Mouse (Mus musculus) MEL (cell line): ENCODE results near the gene Nxt1. TPM values are rescaled to one million over a fixed set of nuclear protein-coding genes. Genes with fewer than 3 reads are reported as not detected.

Experiments used
- DNase-seq: peaks from one replicate; pipeline ENCODE4 v3.0.0; 2011; ENCODE audit warnings: low read depth, low spot score
- H3K27ac ChIP-seq: 2 replicates; pipeline ENCODE4 v1.5.1; 2012; ENCODE audit warnings: low read depth, mild to moderate bottlenecking, control low read depth, low read length, moderate library complexity; ENCODE audit not compliant: control insufficient read depth
- H3K27me3 ChIP-seq, 2 experiments: fragments of 150-350 bp in 1 of 2; sonication (generic) in 1 of 2; 2 replicates each; pipeline ENCODE4 v1.6.1; 2012; ENCODE audit warnings: low read length in 2 of 2, mild to moderate bottlenecking in 2 of 2, improper control_type of control experiment in 1 of 2, moderate library complexity in 1 of 2; ENCODE audit not compliant: insufficient read depth in 2 of 2, control insufficient read depth in 1 of 2
- H3K36me3 ChIP-seq, 2 experiments: 2 replicates each; pipeline ENCODE4 v1.6.1; 2012 to 2014; ENCODE audit warnings: low read length in 2 of 2, improper control_type of control experiment in 1 of 2, inconsistent platforms in 1 of 2, mild to moderate bottlenecking in 1 of 2; ENCODE audit not compliant: insufficient read depth in 2 of 2, control insufficient read depth in 1 of 2
- H3K4me1 ChIP-seq, 2 experiments: fragments of 150-350 bp in 1 of 2; sonication (generic) in 1 of 2; 2 replicates each; pipeline ENCODE4 v1.6.1; 2012; ENCODE audit warnings: low read length in 2 of 2, improper control_type of control experiment in 1 of 2, mild to moderate bottlenecking in 1 of 2; ENCODE audit not compliant: insufficient read depth in 2 of 2, control insufficient read depth in 1 of 2
- H3K4me3 ChIP-seq, 2 experiments: fragments of 150-350 bp in 1 of 2; sonication (generic) in 1 of 2; 2 replicates each; pipeline ENCODE4 v1.5.1; 2012; ENCODE audit warnings: low read depth in 2 of 2, low read length in 2 of 2, mild to moderate bottlenecking in 2 of 2, moderate library complexity in 2 of 2, control low read depth in 1 of 2, improper control_type of control experiment in 1 of 2; ENCODE audit not compliant: control insufficient read depth in 1 of 2, insufficient read depth in 1 of 2
- H3K79me2 ChIP-seq: 2 replicates; pipeline ENCODE4 v1.6.1; 2012; ENCODE audit warnings: mild to moderate bottlenecking, low read length, moderate library complexity; ENCODE audit not compliant: control insufficient read depth, poor library complexity, insufficient read depth
- H3K9ac ChIP-seq: 2 replicates; pipeline ENCODE4 v1.6.1; 2012; ENCODE audit warnings: low read depth, mild to moderate bottlenecking, control low read depth, low read length, moderate library complexity; ENCODE audit not compliant: control insufficient read depth, poor library complexity, severe bottlenecking
- H3K9me3 ChIP-seq: fragments of 150-350 bp; sonication (generic); replicated peaks from 2 replicates; pipeline ENCODE4 v1.6.1; 2012; ENCODE audit warnings: mild to moderate bottlenecking, low read length, improper control_type of control experiment, moderate library complexity; ENCODE audit not compliant: insufficient read depth
- BHLHE40 ChIP-seq: IDR thresholded peaks from 2 replicates; pipeline ENCODE4 v1.6.1; 2012; ENCODE audit warnings: low read depth, mild to moderate bottlenecking, inconsistent platforms, low read length, improper control_type of control experiment, borderline replicate concordance
- CHD1 ChIP-seq: IDR thresholded peaks from 2 replicates; pipeline ENCODE4 v1.6.1; 2012; ENCODE audit warnings: low read depth, mild to moderate bottlenecking, inconsistent platforms, low read length, improper control_type of control experiment
- CHD2 ChIP-seq: IDR thresholded peaks from 2 replicates; pipeline ENCODE4 v1.6.1; 2011; ENCODE audit warnings: low read length, improper control_type of control experiment
- ELF1 ChIP-seq: IDR thresholded peaks from 2 replicates; pipeline ENCODE4 v1.6.1; 2014; ENCODE audit warnings: low read depth, mild to moderate bottlenecking, inconsistent platforms, low read length, improper control_type of control experiment, moderate library complexity
- EP300 ChIP-seq, 2 experiments: IDR thresholded peaks; 2 replicates each; pipeline ENCODE4 v1.6.1; 2011; ENCODE audit warnings: improper control_type of control experiment in 2 of 2, low read length in 2 of 2, low read depth in 1 of 2, mild to moderate bottlenecking in 1 of 2
- ETS1 ChIP-seq: IDR thresholded peaks from 2 replicates; pipeline ENCODE4 v1.6.1; 2012; ENCODE audit warnings: low read depth, mild to moderate bottlenecking, inconsistent platforms, low read length, improper control_type of control experiment, moderate library complexity
- GABPA ChIP-seq: IDR thresholded peaks from 2 replicates; pipeline ENCODE4 v1.6.1; 2012; ENCODE audit warnings: low read depth, mild to moderate bottlenecking, inconsistent platforms, low read length, improper control_type of control experiment, moderate library complexity
- GATA1 ChIP-seq: IDR thresholded peaks from 2 replicates; pipeline ENCODE4 v1.6.1; 2011; ENCODE audit warnings: low read depth, low read length, improper control_type of control experiment
- HCFC1 ChIP-seq: IDR thresholded peaks from 2 replicates; pipeline ENCODE4 v1.6.1; 2012; ENCODE audit warnings: low read depth, mild to moderate bottlenecking, inconsistent platforms, low read length, improper control_type of control experiment, moderate library complexity
- JUND ChIP-seq: IDR thresholded peaks from 2 replicates; pipeline ENCODE4 v1.6.1; 2011; ENCODE audit warnings: low read depth, mild to moderate bottlenecking, improper control_type of control experiment, low read length
- KAT2A ChIP-seq: conservative IDR thresholded peaks from 2 replicates; pipeline ENCODE4 v1.6.1; 2012; ENCODE audit warnings: low read depth, low read length, improper control_type of control experiment, inconsistent platforms
- MAX ChIP-seq: IDR thresholded peaks from 2 replicates; pipeline ENCODE4 v1.6.1; 2011; ENCODE audit warnings: low read length, improper control_type of control experiment
- MXI1 ChIP-seq: IDR thresholded peaks from 2 replicates; pipeline ENCODE4 v1.6.1; 2011; ENCODE audit warnings: mild to moderate bottlenecking, low read depth, low read length, improper control_type of control experiment
- MYB ChIP-seq: IDR thresholded peaks from 2 replicates; pipeline ENCODE4 v1.6.1; 2011; ENCODE audit warnings: mild to moderate bottlenecking, low read depth, low read length, improper control_type of control experiment
- NELFE ChIP-seq: IDR thresholded peaks from 2 replicates; pipeline ENCODE4 v1.6.1; 2011; ENCODE audit warnings: low read depth, low read length, improper control_type of control experiment
- POLR2A ChIP-seq, 2 experiments: IDR thresholded peaks; 2 replicates each; pipeline ENCODE4 v1.6.1; 2011 to 2012; ENCODE audit warnings: low read length in 2 of 2, mild to moderate bottlenecking in 2 of 2, control low read depth in 1 of 2, improper control_type of control experiment in 1 of 2, low read depth in 1 of 2, moderate library complexity in 1 of 2; ENCODE audit not compliant: control insufficient read depth in 1 of 2, insufficient read depth in 1 of 2, poor library complexity in 1 of 2
- POLR2AphosphoS5 ChIP-seq: IDR thresholded peaks from 2 replicates; pipeline ENCODE4 v1.6.1; 2012; ENCODE audit warnings: low read depth, borderline replicate concordance, mild to moderate bottlenecking, inconsistent platforms, low read length, moderate library complexity, mixed read lengths
- RAD21 ChIP-seq: IDR thresholded peaks from 2 replicates; pipeline ENCODE4 v1.6.1; 2011; ENCODE audit warnings: mild to moderate bottlenecking, low read depth, low read length, improper control_type of control experiment
- RCOR1 ChIP-seq: IDR thresholded peaks from 2 replicates; pipeline ENCODE4 v1.6.1; 2012; ENCODE audit warnings: low read depth, mild to moderate bottlenecking, inconsistent platforms, low read length, improper control_type of control experiment
- SIN3A ChIP-seq: IDR thresholded peaks from 2 replicates; pipeline ENCODE4 v1.6.1; 2012; ENCODE audit warnings: low read length, improper control_type of control experiment, inconsistent platforms
- SMC3 ChIP-seq: IDR thresholded peaks from 2 replicates; pipeline ENCODE4 v1.6.1; 2011; ENCODE audit warnings: low read depth, low read length, improper control_type of control experiment
- TAL1 ChIP-seq: IDR thresholded peaks from 2 replicates; pipeline ENCODE4 v1.6.1; 2012; ENCODE audit warnings: mild to moderate bottlenecking, inconsistent platforms, low read length, moderate library complexity, mixed read lengths
- TCF12 ChIP-seq: IDR thresholded peaks from 2 replicates; pipeline ENCODE4 v1.6.1; 2014; ENCODE audit warnings: low read depth, mild to moderate bottlenecking, inconsistent platforms, low read length, improper control_type of control experiment, moderate library complexity
- UBTF ChIP-seq: IDR thresholded peaks from 2 replicates; pipeline ENCODE4 v1.6.1; 2012; ENCODE audit warnings: low read depth, mild to moderate bottlenecking, inconsistent platforms, low read length, improper control_type of control experiment, moderate library complexity, borderline replicate concordance; ENCODE audit not compliant: insufficient read depth
- USF2 ChIP-seq, 2 experiments: IDR thresholded peaks; 2 replicates each; pipeline ENCODE4 v1.6.1; 2011 to 2012; ENCODE audit warnings: improper control_type of control experiment in 2 of 2, low read length in 2 of 2, borderline replicate concordance in 1 of 2, inconsistent platforms in 1 of 2, low read depth in 1 of 2, mild to moderate bottlenecking in 1 of 2; ENCODE audit not compliant: insufficient read depth in 1 of 2
- ZC3H11A ChIP-seq: IDR thresholded peaks from 2 replicates; pipeline ENCODE4 v1.6.1; 2012; ENCODE audit warnings: low read depth, mild to moderate bottlenecking, inconsistent platforms, low read length, improper control_type of control experiment
- ZMIZ1 ChIP-seq: IDR thresholded peaks from 2 replicates; pipeline ENCODE4 v1.6.1; 2012; ENCODE audit warnings: low read depth, mild to moderate bottlenecking, inconsistent platforms, low read length, improper control_type of control experiment, moderate library complexity
- ZNF384 ChIP-seq: IDR thresholded peaks from 2 replicates; pipeline ENCODE4 v1.6.1; 2012; ENCODE audit warnings: low read depth, mild to moderate bottlenecking, inconsistent platforms, low read length, improper control_type of control experiment
- polyA plus RNA-seq, 2 experiments: library from polyadenylated mRNA; stranded (reverse) in 1 of 2; unstranded in 1 of 2; fragments of >175 nt in 1 of 2; fragments of >200 nt in 1 of 2; gene quantifications; 2 replicates each; pipeline versions ENCODE4 v1.2.1 to v1.2.4; 2012; ENCODE audit warnings: low replicate concordance in 2 of 2, low read depth in 1 of 2; ENCODE audit not compliant: insufficient read length in 2 of 2, insufficient read depth in 1 of 2, missing spikeins in 1 of 2
- total RNA-seq: library from RNA; depleted of rRNA; stranded (reverse); fragments of 300-350 nt; gene quantifications from 2 replicates; pipeline ENCODE4 v1.2.3, GENCODE M21; 2012

The Nxt1 gene
- total and polyA plus RNA-seq, 3 experiments = 70.5 to 104 TPM; not detected in 1

GRCm38 (mm10) chr2:148631602-148632001, 40.8 kb upstream of the Nxt1 start:
- TF ChIP-seq CHD2 (no peak), BHLHE40 (no peak), RCOR1 (no peak), MYB (no peak), HCFC1 (no peak), KAT2A (no peak), EP300 (IDR thresholded peaks at IDR 0.05; ENCODE audit: low read depth in 1 of 2, low read length in 2 of 2) (no peak), ZC3H11A (no peak), GABPA (no peak), ETS1 (no peak), ZNF384 (no peak), POLR2A (IDR thresholded peaks at IDR 0.05; ENCODE audit: control insufficient read depth in 1 of 2, insufficient read depth in 1 of 2, low read depth in 1 of 2, low read length in 2 of 2, poor library complexity in 1 of 2) (no peak), MXI1 (no peak), TCF12 (no peak), RAD21 (no peak), ELF1 (no peak)
- Histone ChIP-seq H3K27me3 (no peaks in the 10 kb centered on the region), H3K9me3 (no peaks in the 10 kb centered on the region), H3K4me1 (no peaks in the 10 kb centered on the region), H3K36me3 (no peaks in the 10 kb centered on the region), H3K79me2 (no peaks in the 10 kb centered on the region), H3K4me3 (no peak overlapping the region), H3K9ac (no peak overlapping the region), H3K27ac (no peak overlapping the region)
- no peak for DNase-seq

- Histone ChIP-seq H3K27me3 (no peaks in the 10 kb centered on the region), H3K36me3 (no peaks in the 10 kb centered on the region), H3K4me1 (no peaks in the 10 kb centered on the region), H3K79me2 (no peaks in the 10 kb centered on the region), H3K9ac (no peak overlapping the region), H3K9me3 (no peaks in the 10 kb centered on the region), H3K27ac (no peak overlapping the region), H3K4me3 (no peak overlapping the region)
- TF ChIP-seq POLR2AphosphoS5 = no peak
- no peak for TF ChIP-seq TAL1
- TF ChIP-seq EP300 (IDR thresholded peaks at IDR 0.05; ENCODE audit: low read depth in 1 of 2, low read length in 2 of 2) = no peak
- no peak for TF ChIP-seq MAX
- TF ChIP-seq JUND = no peak
- TF ChIP-seq ETS1 = no peak
- no peak for TF ChIP-seq GATA1
- TF ChIP-seq SMC3 = no peak
- no peak for TF ChIP-seq CHD2
- no peak for TF ChIP-seq ZMIZ1
- TF ChIP-seq RCOR1 = no peak
- no peak for TF ChIP-seq UBTF
- TF ChIP-seq CHD1 = no peak
- TF ChIP-seq KAT2A = no peak
- no peak for TF ChIP-seq SIN3A
- no peak for TF ChIP-seq ELF1
- no peak for TF ChIP-seq USF2 (IDR thresholded peaks at IDR 0.05; ENCODE audit: borderline replicate concordance in 1 of 2, insufficient read depth in 1 of 2, low read depth in 1 of 2, low read length in 2 of 2)
- TF ChIP-seq NELFE = no peak
- no peak for DNase-seq
Measured at GRCm38 (mm10) chr2:148634466-148634865, 37.9 kb upstream of the Nxt1 start.
